Mouse (Mus musculus) small intestine, adult 2 months (tissue): ENCODE measurements around the gene Inpp5a. TPM values are rescaled to one million over a fixed set of nuclear protein-coding genes. Genes with fewer than 3 reads are reported as not detected.

Experiments used
- H3K27ac ChIP-seq: fragments of 200-500 bp; 2 replicates; pipeline ENCODE4 v1.5.1; 2012; ENCODE audit warnings: low read depth, low read length, control low read depth, inconsistent platforms; ENCODE audit not compliant: insufficient read depth
- H3K27me3 ChIP-seq: fragments of 200-500 bp; 2 replicates; pipeline ENCODE4 v1.6.1; 2012; ENCODE audit warnings: mild to moderate bottlenecking, moderate library complexity, low read length, inconsistent platforms; ENCODE audit not compliant: control insufficient read depth, insufficient read depth
- H3K36me3 ChIP-seq: fragments of 200-500 bp; 2 replicates; pipeline ENCODE4 v1.6.1; 2012; ENCODE audit warnings: mild to moderate bottlenecking, low read length, control low read depth, inconsistent platforms; ENCODE audit not compliant: control insufficient read depth, insufficient read depth
- H3K4me1 ChIP-seq: fragments of 200-500 bp; 2 replicates; pipeline ENCODE4 v1.6.1; 2012; ENCODE audit warnings: low read length, inconsistent platforms, mixed read lengths; ENCODE audit not compliant: control insufficient read depth, insufficient read depth, insufficient read length
- H3K4me3 ChIP-seq: fragments of 200-500 bp; 2 replicates; pipeline ENCODE4 v1.5.1; 2012; ENCODE audit warnings: low read depth, mild to moderate bottlenecking, control low read depth, inconsistent platforms, low read length, moderate library complexity
- CTCF ChIP-seq: fragments of 200-500 bp; IDR thresholded peaks from 2 replicates; pipeline ENCODE4 v1.5.1; 2012; ENCODE audit warnings: low read depth, mild to moderate bottlenecking, control low read depth, inconsistent platforms, low read length, moderate library complexity, mixed read lengths; ENCODE audit not compliant: insufficient replicate concordance, insufficient read length; ENCODE audit errors: extremely low read depth
- POLR2A ChIP-seq: fragments of 200-500 bp; IDR thresholded peaks from 2 replicates; pipeline ENCODE4 v1.6.1; 2012; ENCODE audit warnings: low read depth, mild to moderate bottlenecking, control low read depth, inconsistent platforms, low read length, moderate library complexity
- WGBS: fragments of 180-500 bp; shearing (Covaris S2); methylation state at CpG from one replicate; pipeline ENCODE4 v1.1.7; 2018; 5-methylcytosine and 5-hydroxymethylcytosine counted together
- polyA plus RNA-seq: library from polyadenylated mRNA; depleted of rRNA; stranded (reverse); fragments of >200 nt; gene quantifications from 2 replicates; pipeline ENCODE4 v1.2.3, GENCODE M21; 2012

Inpp5a gene
- polyA plus RNA-seq, 1 experiment: 56.6 TPM

DNA sequence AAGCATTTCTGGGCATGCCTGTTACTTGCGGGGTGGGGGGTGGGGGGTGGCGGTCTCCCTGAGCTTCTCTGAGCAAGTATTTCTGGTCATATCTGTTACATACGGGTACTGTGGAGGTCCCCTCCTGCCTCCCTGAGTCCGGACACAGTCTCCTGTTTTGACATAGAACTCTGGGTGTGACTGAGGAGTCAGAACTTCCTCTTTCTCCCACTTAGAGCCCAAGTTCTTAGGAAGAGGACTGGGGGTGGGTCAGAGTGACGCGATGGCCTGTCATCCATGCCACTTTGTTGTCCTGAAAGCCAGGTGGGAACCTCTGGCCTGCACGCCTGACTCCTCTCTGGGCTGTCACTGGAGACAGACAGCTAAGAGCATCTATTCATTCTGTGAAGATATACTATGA, 11.5 kb upstream of the Inpp5a start:
- no peaks in the 10 kb centered on the region for H3K36me3 ChIP-seq
- no peak overlapping the region for H3K4me3 ChIP-seq
- 82% methylated on average over 7 of the region's 7 CpGs for WGBS
- TF ChIP-seq CTCF (no peak), POLR2A (no peak)
- H3K4me1 ChIP-seq: peaks cover 2% of the 10 kb centered on the region; the same call in 1 of the 2 replicates
- no peak overlapping the region for H3K27ac ChIP-seq
- no peaks in the 10 kb centered on the region for H3K27me3 ChIP-seq

DNA sequence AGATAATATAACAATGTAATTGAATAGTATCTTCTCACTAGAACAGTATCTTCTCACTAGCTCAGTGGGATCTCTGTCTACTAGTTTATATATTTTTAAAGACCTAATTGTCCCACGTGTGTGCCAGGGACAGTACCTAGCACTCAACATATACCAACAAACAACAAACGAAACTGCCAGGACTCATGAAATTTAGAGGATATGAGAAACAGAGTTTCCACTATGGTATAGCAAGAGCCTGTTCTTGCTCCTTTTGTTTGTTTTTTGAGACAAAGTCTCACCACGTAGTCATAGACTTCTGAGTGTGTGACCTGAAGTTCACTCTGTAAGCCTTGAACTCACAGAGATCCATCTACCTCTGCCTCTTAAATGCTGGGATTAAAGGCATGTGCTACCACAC, 10.6 kb upstream of the Inpp5a start:
- Histone ChIP-seq H3K27ac (no peak overlapping the region), H3K27me3 (no peaks in the 10 kb centered on the region), H3K4me3 (no peak overlapping the region), H3K4me1 (no peaks in the 10 kb centered on the region; the same call in 1 of the 2 replicates), H3K36me3 (no peaks in the 10 kb centered on the region)
- 91% methylated on average over 3 of the region's 3 CpGs for WGBS
- no peak for TF ChIP-seq POLR2A
- no peak for TF ChIP-seq CTCF

DNA sequence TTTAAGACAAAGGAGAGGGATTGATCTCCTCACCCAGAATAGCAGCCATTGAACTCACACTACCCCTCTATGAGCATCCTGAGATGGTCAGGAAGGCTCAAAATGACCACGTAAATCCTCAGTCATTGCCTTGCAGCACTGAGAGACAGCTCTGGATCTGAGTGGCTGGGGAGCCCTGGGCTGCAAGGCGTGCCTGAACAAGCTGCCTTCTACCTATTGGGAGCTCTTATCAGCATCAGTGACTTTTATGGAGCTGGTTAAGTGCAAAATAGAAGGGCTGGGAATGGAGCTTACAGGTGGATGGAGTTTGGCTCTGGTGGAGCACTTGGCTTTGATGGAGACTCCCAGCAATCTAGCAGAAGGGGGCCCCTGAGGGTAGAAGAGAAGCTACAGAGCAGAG, 9.2 kb upstream of the Inpp5a start:
- Histone ChIP-seq H3K27me3 (no peaks in the 10 kb centered on the region), H3K27ac (no peak overlapping the region), H3K36me3 (no peaks in the 10 kb centered on the region), H3K4me3 (no peak overlapping the region), H3K4me1 (peaks cover 8% of the 10 kb centered on the region)
- WGBS: 39% methylated on average over 2 of the region's 2 CpGs
- no peak for TF ChIP-seq CTCF
- TF ChIP-seq POLR2A: no peak

DNA sequence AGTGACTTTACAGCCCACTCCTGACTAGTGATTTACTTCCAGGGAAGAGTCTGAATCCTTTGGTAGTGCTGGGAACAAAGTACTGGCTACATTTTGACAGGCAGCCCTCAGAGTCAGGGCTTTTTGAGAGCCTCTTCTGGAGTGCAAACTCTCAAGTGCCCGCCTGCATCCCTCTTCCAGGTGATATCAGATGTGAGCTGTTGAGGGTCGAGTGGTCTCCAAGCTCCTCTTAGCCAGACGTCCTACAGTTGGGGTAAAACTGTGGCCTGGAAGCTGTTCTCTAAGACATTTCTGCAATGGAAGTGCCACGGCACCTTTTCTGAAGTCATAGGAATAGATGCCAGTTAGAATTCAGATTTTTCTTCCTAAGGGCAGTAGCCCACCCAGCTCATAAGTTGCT, 8.7 kb upstream of the Inpp5a start:
- TF ChIP-seq POLR2A: no peak
- TF ChIP-seq CTCF: no peak
- no peak overlapping the region for H3K27ac ChIP-seq
- no peaks in the 10 kb centered on the region for H3K27me3 ChIP-seq
- no peak overlapping the region for H3K4me3 ChIP-seq
- H3K4me1 ChIP-seq: peaks cover 10% of the 10 kb centered on the region
- 65% methylated on average over 4 of the region's 4 CpGs for WGBS
- no peaks in the 10 kb centered on the region for H3K36me3 ChIP-seq

DNA sequence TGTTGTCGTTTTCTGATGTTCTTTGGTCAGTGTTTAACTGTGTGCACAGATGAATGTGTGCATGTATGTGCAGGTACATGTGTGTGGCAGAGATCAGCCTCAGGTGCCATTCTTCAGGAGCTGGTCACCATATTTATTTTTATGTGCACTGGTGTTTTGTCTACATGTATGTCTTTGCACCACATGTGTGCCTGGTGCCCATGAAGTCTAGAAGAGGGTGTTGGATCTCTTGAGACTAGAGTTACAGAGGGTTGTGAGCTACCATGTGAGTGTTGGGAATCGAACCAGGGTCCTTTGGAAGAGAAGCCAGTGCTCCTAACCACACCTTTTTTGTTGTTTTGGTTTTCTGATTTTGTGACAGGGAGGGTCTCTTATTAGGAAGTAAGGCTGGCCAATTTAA, 7.0 kb upstream of the Inpp5a start:
- WGBS: 92% methylated on average over 2 of the region's 2 CpGs
- H3K36me3 ChIP-seq: no peaks in the 10 kb centered on the region
- TF ChIP-seq POLR2A (no peak), CTCF (no peak)
- peaks cover 10% of the 10 kb centered on the region for H3K4me1 ChIP-seq
- H3K27me3 ChIP-seq: no peaks in the 10 kb centered on the region
- H3K4me3 ChIP-seq: no peak overlapping the region
- no peak overlapping the region for H3K27ac ChIP-seq

DNA sequence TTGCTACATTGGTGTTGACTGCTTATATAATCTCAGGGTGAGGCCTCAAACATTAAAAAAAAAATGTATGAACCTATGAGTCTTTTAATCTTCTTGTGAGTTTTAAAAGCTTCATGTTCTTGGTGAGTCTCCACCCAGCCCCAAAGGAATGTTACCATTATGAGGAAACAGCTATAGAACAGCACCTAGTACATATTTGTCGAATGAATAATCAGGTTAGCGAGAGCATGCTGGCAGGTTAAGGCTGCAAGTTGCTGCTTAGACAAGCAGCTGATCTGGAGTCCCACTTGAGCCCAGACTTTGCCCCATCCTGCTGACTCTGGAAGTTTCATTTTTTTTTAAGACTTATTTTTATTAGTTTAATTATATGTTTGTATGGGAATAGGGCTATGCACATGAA, 6.1 kb upstream of the Inpp5a start:
- TF ChIP-seq CTCF (no peak), POLR2A (no peak)
- Histone ChIP-seq H3K4me3 (no peak overlapping the region), H3K27ac (no peak overlapping the region), H3K36me3 (no peaks in the 10 kb centered on the region), H3K4me1 (peaks cover 10% of the 10 kb centered on the region), H3K27me3 (no peaks in the 10 kb centered on the region)
- WGBS: 53% methylated on average over 2 of the region's 2 CpGs

DNA sequence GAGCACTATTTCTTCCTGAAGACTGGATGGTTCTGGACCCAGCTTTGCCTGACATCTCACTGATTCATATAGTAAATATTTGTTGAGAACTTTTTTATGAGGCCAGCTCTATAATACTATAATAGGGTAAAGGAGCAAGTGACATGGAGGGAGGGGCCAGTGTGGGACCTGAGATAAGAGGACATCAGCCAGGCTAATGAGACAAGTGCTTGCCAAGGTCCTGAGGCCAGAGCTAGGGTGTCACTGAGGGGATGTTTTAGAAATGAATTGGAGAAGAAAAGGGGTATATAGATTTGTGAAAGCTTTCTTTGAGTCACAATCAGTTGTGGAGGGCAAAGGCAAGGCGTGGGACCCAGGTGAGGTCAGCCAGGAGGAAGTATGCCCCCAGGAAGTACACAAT, 4.4 kb upstream of the Inpp5a start:
- 47% methylated on average over 1 of the region's 1 CpGs for WGBS
- no peak overlapping the region for H3K27ac ChIP-seq
- no peaks in the 10 kb centered on the region for H3K27me3 ChIP-seq
- no peak for TF ChIP-seq POLR2A
- H3K36me3 ChIP-seq: no peaks in the 10 kb centered on the region
- H3K4me3 ChIP-seq: no peak overlapping the region
- H3K4me1 ChIP-seq: peaks cover 10% of the 10 kb centered on the region
